Mouse (Mus musculus): ENCODE results near the gene Upp2. TPM values are rescaled to one million over a fixed set of nuclear protein-coding genes. Genes with fewer than 3 reads are reported as not detected.

The Upp2 gene
- total RNA-seq, 1 experiment, result 0.67 TPM

- Histone ChIP-seq H3K36me3 (ENCODE audit: control insufficient read depth, insufficient read depth, low read length, poor library complexity, severe bottlenecking) (no peaks in the 10 kb centered on the region), H3K4me3 (ENCODE audit: insufficient read depth in 1 of 2, low read depth in 1 of 2, low read length in 2 of 2, poor library complexity in 1 of 2, severe bottlenecking in 1 of 2) (no peak overlapping the region), H3K4me1 (ENCODE audit: control insufficient read depth in 2 of 2, insufficient read depth in 2 of 2, low read length in 2 of 2, poor library complexity in 1 of 2) (peaks cover 0 to 7% of the 10 kb centered on the region in 2 experiments; a peak in 2 of 4 replicates), H3K9ac (ENCODE audit: insufficient read depth, low read depth, low read length, poor library complexity, severe bottlenecking) (no peak overlapping the region), H3K27ac (ENCODE audit: insufficient read depth, low read depth, low read length, poor library complexity, severe bottlenecking) (no peak overlapping the region), H3K9me3 (ENCODE audit: control insufficient read depth, insufficient read depth, low read depth, low read length) (no peaks in the 10 kb centered on the region)
- no peak for TF ChIP-seq HCFC1 (IDR thresholded peaks at IDR 0.05; ENCODE audit: borderline replicate concordance, insufficient read depth, low read length)
- TF ChIP-seq MAFK (IDR thresholded peaks at IDR 0.05; ENCODE audit: insufficient read depth, low read depth, low read length), result no peak
- no peak for TF ChIP-seq ZNF384 (IDR thresholded peaks at IDR 0.05; ENCODE audit: low read depth, low read length)
- no peak for TF ChIP-seq ZC3H11A (IDR thresholded peaks at IDR 0.05; ENCODE audit: borderline replicate concordance, low read depth, low read length)
- TF ChIP-seq CHD2 (IDR thresholded peaks at IDR 0.05; ENCODE audit: low read depth, low read length), result no peak
- DNase-seq (ENCODE audit: low read depth, low spot score), result no peak
- in situ Hi-C loops (cut with MboI; ENCODE audit: low sequenced_read_pairs in 2 of 2, unreplicated experiment in 2 of 2), result no loop called here
These were observed 44.0 kb upstream of the Upp2 start for GRCm38 (mm10) chr2:58523097-58523496.

- no peak for TF ChIP-seq HCFC1 (IDR thresholded peaks at IDR 0.05; ENCODE audit: borderline replicate concordance, insufficient read depth, low read length)
- no peak for TF ChIP-seq CHD2 (IDR thresholded peaks at IDR 0.05; ENCODE audit: low read depth, low read length)
- TF ChIP-seq MAFK (IDR thresholded peaks at IDR 0.05; ENCODE audit: insufficient read depth, low read depth, low read length), result no peak
- TF ChIP-seq ZNF384 (IDR thresholded peaks at IDR 0.05; ENCODE audit: low read depth, low read length), result no peak
- no peak for TF ChIP-seq ZC3H11A (IDR thresholded peaks at IDR 0.05; ENCODE audit: borderline replicate concordance, low read depth, low read length)
- in situ Hi-C loops (cut with MboI; ENCODE audit: low sequenced_read_pairs in 2 of 2, unreplicated experiment in 2 of 2), result no loop called here
- no peaks in the 10 kb centered on the region for H3K9me3 ChIP-seq (ENCODE audit: control insufficient read depth, insufficient read depth, low read depth, low read length)
- H3K36me3 ChIP-seq (ENCODE audit: control insufficient read depth, insufficient read depth, low read length, poor library complexity, severe bottlenecking), result no peaks in the 10 kb centered on the region
- no peak overlapping the region for H3K27ac ChIP-seq (ENCODE audit: insufficient read depth, low read depth, low read length, poor library complexity, severe bottlenecking)
- peaks cover 0 to 7% of the 10 kb centered on the region in 2 experiments; a peak in 2 of 4 replicates for H3K4me1 ChIP-seq (ENCODE audit: control insufficient read depth in 2 of 2, insufficient read depth in 2 of 2, low read length in 2 of 2, poor library complexity in 1 of 2)
- no peak overlapping the region for H3K9ac ChIP-seq (ENCODE audit: insufficient read depth, low read depth, low read length, poor library complexity, severe bottlenecking)
- DNase-seq (ENCODE audit: low read depth, low spot score), result no peak
- H3K4me3 ChIP-seq (ENCODE audit: insufficient read depth in 1 of 2, low read depth in 1 of 2, low read length in 2 of 2, poor library complexity in 1 of 2, severe bottlenecking in 1 of 2), result no peak overlapping the region
These were observed 43.2 kb upstream of the Upp2 start for GRCm38 (mm10) chr2:58523894-58524293.

- no peak overlapping the region for H3K4me3 ChIP-seq (ENCODE audit: insufficient read depth in 1 of 2, low read depth in 1 of 2, low read length in 2 of 2, poor library complexity in 1 of 2, severe bottlenecking in 1 of 2)
- in situ Hi-C loops (cut with MboI; ENCODE audit: low sequenced_read_pairs in 2 of 2, unreplicated experiment in 2 of 2), result no loop called here
- DNase-seq (ENCODE audit: low read depth, low spot score), result no peak
- TF ChIP-seq HCFC1 (IDR thresholded peaks at IDR 0.05; ENCODE audit: borderline replicate concordance, insufficient read depth, low read length) (no peak), ZNF384 (IDR thresholded peaks at IDR 0.05; ENCODE audit: low read depth, low read length) (no peak), ZC3H11A (IDR thresholded peaks at IDR 0.05; ENCODE audit: borderline replicate concordance, low read depth, low read length) (no peak), CHD2 (IDR thresholded peaks at IDR 0.05; ENCODE audit: low read depth, low read length) (no peak), MAFK (IDR thresholded peaks at IDR 0.05; ENCODE audit: insufficient read depth, low read depth, low read length) (no peak)
- H3K36me3 ChIP-seq (ENCODE audit: control insufficient read depth, insufficient read depth, low read length, poor library complexity, severe bottlenecking), result no peaks in the 10 kb centered on the region
- H3K4me1 ChIP-seq (ENCODE audit: control insufficient read depth in 2 of 2, insufficient read depth in 2 of 2, low read length in 2 of 2, poor library complexity in 1 of 2), result peaks cover 0 to 7% of the 10 kb centered on the region in 2 experiments; a peak in 2 of 4 replicates
- no peaks in the 10 kb centered on the region for H3K9me3 ChIP-seq (ENCODE audit: control insufficient read depth, insufficient read depth, low read depth, low read length)
- H3K9ac ChIP-seq (ENCODE audit: insufficient read depth, low read depth, low read length, poor library complexity, severe bottlenecking), result no peak overlapping the region
- no peak overlapping the region for H3K27ac ChIP-seq (ENCODE audit: insufficient read depth, low read depth, low read length, poor library complexity, severe bottlenecking)
These were observed 42.7 kb upstream of the Upp2 start for GRCm38 (mm10) chr2:58524356-58524755.

GRCm38 (mm10) chr2:58527786-58528185 lies 39.3 kb upstream of the Upp2 start:
- TF ChIP-seq HCFC1 (IDR thresholded peaks at IDR 0.05; ENCODE audit: borderline replicate concordance, insufficient read depth, low read length) (no peak), ZNF384 (IDR thresholded peaks at IDR 0.05; ENCODE audit: low read depth, low read length) (no peak), ZC3H11A (IDR thresholded peaks at IDR 0.05; ENCODE audit: borderline replicate concordance, low read depth, low read length) (no peak), CHD2 (IDR thresholded peaks at IDR 0.05; ENCODE audit: low read depth, low read length) (no peak), MAFK (IDR thresholded peaks at IDR 0.05; ENCODE audit: insufficient read depth, low read depth, low read length) (no peak)
- no peaks in the 10 kb centered on the region for H3K9me3 ChIP-seq (ENCODE audit: control insufficient read depth, insufficient read depth, low read depth, low read length)
- DNase-seq (ENCODE audit: low read depth, low spot score), result no peak
- in situ Hi-C loops (cut with MboI; ENCODE audit: low sequenced_read_pairs in 2 of 2, unreplicated experiment in 2 of 2), result no loop called here
- no peaks in the 10 kb centered on the region for H3K36me3 ChIP-seq (ENCODE audit: control insufficient read depth, insufficient read depth, low read length, poor library complexity, severe bottlenecking)
- peaks cover 0 to 4% of the 10 kb centered on the region in 2 experiments; a peak in 2 of 4 replicates for H3K4me1 ChIP-seq (ENCODE audit: control insufficient read depth in 2 of 2, insufficient read depth in 2 of 2, low read length in 2 of 2, poor library complexity in 1 of 2)
- H3K9ac ChIP-seq (ENCODE audit: insufficient read depth, low read depth, low read length, poor library complexity, severe bottlenecking), result no peak overlapping the region
- no peak overlapping the region for H3K27ac ChIP-seq (ENCODE audit: insufficient read depth, low read depth, low read length, poor library complexity, severe bottlenecking)
- no peak overlapping the region for H3K4me3 ChIP-seq (ENCODE audit: insufficient read depth in 1 of 2, low read depth in 1 of 2, low read length in 2 of 2, poor library complexity in 1 of 2, severe bottlenecking in 1 of 2)

GRCm38 (mm10) chr2:58529384-58529783 lies 37.7 kb upstream of the Upp2 start:
- no peak overlapping the region for H3K4me3 ChIP-seq (ENCODE audit: insufficient read depth in 1 of 2, low read depth in 1 of 2, low read length in 2 of 2, poor library complexity in 1 of 2, severe bottlenecking in 1 of 2)
- H3K4me1 ChIP-seq (ENCODE audit: control insufficient read depth in 2 of 2, insufficient read depth in 2 of 2, low read length in 2 of 2, poor library complexity in 1 of 2), result peaks cover 0 to 14% of the 10 kb centered on the region in 2 experiments; a peak in 2 of 4 replicates
- TF ChIP-seq ZC3H11A (IDR thresholded peaks at IDR 0.05; ENCODE audit: borderline replicate concordance, low read depth, low read length), result no peak
- TF ChIP-seq HCFC1 (IDR thresholded peaks at IDR 0.05; ENCODE audit: borderline replicate concordance, insufficient read depth, low read length), result no peak
- TF ChIP-seq ZNF384 (IDR thresholded peaks at IDR 0.05; ENCODE audit: low read depth, low read length), result no peak
- TF ChIP-seq MAFK (IDR thresholded peaks at IDR 0.05; ENCODE audit: insufficient read depth, low read depth, low read length), result no peak
- TF ChIP-seq CHD2 (IDR thresholded peaks at IDR 0.05; ENCODE audit: low read depth, low read length), result no peak
- H3K9me3 ChIP-seq (ENCODE audit: control insufficient read depth, insufficient read depth, low read depth, low read length), result no peaks in the 10 kb centered on the region
- no peak overlapping the region for H3K27ac ChIP-seq (ENCODE audit: insufficient read depth, low read depth, low read length, poor library complexity, severe bottlenecking)
- no peaks in the 10 kb centered on the region for H3K36me3 ChIP-seq (ENCODE audit: control insufficient read depth, insufficient read depth, low read length, poor library complexity, severe bottlenecking)
- in situ Hi-C loops (cut with MboI; ENCODE audit: low sequenced_read_pairs in 2 of 2, unreplicated experiment in 2 of 2), result no loop called here
- DNase-seq (ENCODE audit: low read depth, low spot score), result no peak
- no peak overlapping the region for H3K9ac ChIP-seq (ENCODE audit: insufficient read depth, low read depth, low read length, poor library complexity, severe bottlenecking)
